Mouse (Mus musculus) testis, adult 2 months (tissue): ENCODE data around the gene Lyst. TPM values are rescaled to one million over a fixed set of nuclear protein-coding genes. Genes with fewer than 3 reads are reported as not detected.

Experiments
- H3K27ac ChIP-seq: fragments of 200-500 bp; 2 replicates; pipeline ENCODE4 v1.5.1; 2012; ENCODE audit warnings: low read depth, low read length; ENCODE audit not compliant: control insufficient read depth, insufficient read depth
- H3K27me3 ChIP-seq: fragments of 200-500 bp; 2 replicates; pipeline ENCODE4 v1.6.1; 2012; ENCODE audit warnings: mild to moderate bottlenecking, low read length, moderate library complexity; ENCODE audit not compliant: control insufficient read depth, insufficient read depth
- H3K36me3 ChIP-seq: fragments of 200-500 bp; 2 replicates; pipeline ENCODE4 v1.6.1; 2012; ENCODE audit warnings: mild to moderate bottlenecking, low read length; ENCODE audit not compliant: control insufficient read depth, insufficient read depth
- H3K4me1 ChIP-seq: fragments of 200-500 bp; 2 replicates; pipeline ENCODE4 v1.6.1; 2012; ENCODE audit warnings: low read length; ENCODE audit not compliant: control insufficient read depth, insufficient read depth
- H3K4me3 ChIP-seq: fragments of 200-500 bp; 2 replicates; pipeline ENCODE4 v1.5.1; 2012; ENCODE audit warnings: low read depth, mild to moderate bottlenecking, low read length, moderate library complexity, mixed read lengths; ENCODE audit not compliant: control insufficient read depth
- CTCF ChIP-seq: fragments of 200-500 bp; IDR thresholded peaks from 2 replicates; pipeline ENCODE4 v1.5.1; 2012; ENCODE audit warnings: low read depth, mild to moderate bottlenecking, inconsistent platforms, low read length, moderate library complexity; ENCODE audit not compliant: control insufficient read depth, insufficient read depth, insufficient replicate concordance
- POLR2A ChIP-seq: fragments of 200-500 bp; IDR thresholded peaks from 2 replicates; pipeline ENCODE4 v1.6.1; 2012; ENCODE audit warnings: low read depth, mild to moderate bottlenecking, inconsistent platforms, low read length, moderate library complexity; ENCODE audit not compliant: control insufficient read depth
- polyA plus RNA-seq: library from polyadenylated mRNA; depleted of rRNA; stranded (reverse); fragments of >200 nt; gene quantifications from 2 replicates; pipeline ENCODE4 v1.2.3, GENCODE M21; 2012

Gene Lyst
- polyA plus RNA-seq, 1 experiment = 7.5 TPM

GRCm38 (mm10) chr13:13564116-13564515 lies 26.1 kb upstream of the Lyst start:
- H3K27ac ChIP-seq = no peak overlapping the region
- H3K4me3 ChIP-seq = no peak overlapping the region
- TF ChIP-seq POLR2A (no peak), CTCF (no peak)
- no peaks in the 10 kb centered on the region for H3K36me3 ChIP-seq
- H3K4me1 ChIP-seq = no peaks in the 10 kb centered on the region
- H3K27me3 ChIP-seq = no peaks in the 10 kb centered on the region

GRCm38 (mm10) chr13:13564541-13564940 lies 25.7 kb upstream of the Lyst start:
- Histone ChIP-seq H3K4me1 (no peaks in the 10 kb centered on the region), H3K4me3 (no peak overlapping the region), H3K36me3 (no peaks in the 10 kb centered on the region), H3K27ac (no peak overlapping the region), H3K27me3 (no peaks in the 10 kb centered on the region)
- TF ChIP-seq CTCF (no peak), POLR2A (no peak)

DNA sequence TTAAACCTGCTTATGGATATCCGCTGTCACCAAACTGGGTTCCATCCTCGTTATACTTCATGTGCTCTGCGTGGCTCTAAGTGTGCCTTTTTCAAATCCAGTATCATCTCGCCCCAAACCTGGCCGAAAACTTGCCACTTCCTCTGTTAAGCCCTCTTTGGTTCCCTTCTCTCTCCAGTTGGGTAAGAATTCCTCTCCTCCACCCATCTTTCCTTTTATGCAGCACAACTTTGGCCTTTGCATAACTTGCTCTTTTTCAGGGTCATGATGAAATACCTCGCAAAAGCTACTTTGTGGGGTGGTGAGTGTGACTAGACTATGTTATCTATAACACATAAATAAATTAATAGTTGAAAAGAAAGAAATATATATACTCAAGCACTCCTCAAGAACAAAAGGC lies 22.6 kb upstream of the Lyst start:
- TF ChIP-seq POLR2A (no peak), CTCF (no peak)
- no peaks in the 10 kb centered on the region for H3K36me3 ChIP-seq
- no peak overlapping the region for H3K27ac ChIP-seq
- no peaks in the 10 kb centered on the region for H3K27me3 ChIP-seq
- no peaks in the 10 kb centered on the region for H3K4me1 ChIP-seq
- no peak overlapping the region for H3K4me3 ChIP-seq

GRCm38 (mm10) chr13:13568824-13569223 lies 21.4 kb upstream of the Lyst start:
- no peak for TF ChIP-seq CTCF
- no peak for TF ChIP-seq POLR2A
- Histone ChIP-seq H3K36me3 (no peaks in the 10 kb centered on the region), H3K27ac (no peak overlapping the region), H3K4me3 (no peak overlapping the region), H3K4me1 (no peaks in the 10 kb centered on the region), H3K27me3 (no peaks in the 10 kb centered on the region)

DNA sequence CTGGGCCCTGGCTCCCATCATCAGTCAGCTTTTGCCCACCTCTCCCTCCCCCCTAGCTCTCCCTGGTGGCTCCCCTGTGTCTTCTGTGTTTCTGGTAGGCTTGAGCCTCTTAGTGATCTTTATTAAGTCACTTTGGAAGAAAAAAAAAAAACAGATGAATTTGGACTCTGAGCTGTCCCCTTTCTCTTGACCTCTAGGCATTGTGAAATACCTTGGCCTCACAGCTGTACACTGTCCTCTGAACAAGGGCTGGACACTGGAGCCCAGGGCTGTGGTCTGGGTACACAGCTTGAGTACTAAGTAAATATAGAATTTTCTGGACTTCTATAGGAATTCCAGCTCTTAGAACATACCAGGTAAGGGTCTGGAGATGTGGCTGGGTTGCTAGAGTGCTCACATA lies 20.6 kb upstream of the Lyst start:
- Histone ChIP-seq H3K27me3 (no peaks in the 10 kb centered on the region), H3K36me3 (no peaks in the 10 kb centered on the region), H3K27ac (no peak overlapping the region), H3K4me3 (no peak overlapping the region), H3K4me1 (no peaks in the 10 kb centered on the region)
- TF ChIP-seq CTCF (no peak), POLR2A (no peak)

- Histone ChIP-seq H3K27me3 (no peaks in the 10 kb centered on the region), H3K4me1 (no peaks in the 10 kb centered on the region), H3K4me3 (no peak overlapping the region), H3K27ac (no peak overlapping the region), H3K36me3 (no peaks in the 10 kb centered on the region)
- TF ChIP-seq CTCF = no peak
- no peak for TF ChIP-seq POLR2A
These were observed 17.9 kb upstream of the Lyst start for GRCm38 (mm10) chr13:13572060-13572835.

DNA sequence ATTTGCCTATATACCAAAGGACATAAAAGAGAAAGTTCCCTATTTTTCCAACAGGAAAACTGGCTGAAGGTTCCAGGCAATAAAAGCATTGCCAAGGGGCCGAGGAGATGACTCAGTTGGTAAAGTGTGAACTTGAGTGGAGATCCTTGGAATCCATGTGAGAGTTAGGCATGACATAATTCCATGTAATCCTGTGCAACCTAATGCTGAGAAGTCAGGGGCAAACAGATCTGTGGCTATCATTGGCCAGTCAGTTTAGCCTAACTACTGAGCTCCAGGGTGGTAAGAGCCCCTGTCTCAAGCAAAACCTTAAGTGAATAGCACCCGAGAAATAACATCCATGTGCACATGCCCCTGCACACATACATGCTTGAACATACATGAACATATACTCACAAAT lies 17.3 kb upstream of the Lyst start:
- Histone ChIP-seq H3K4me1 (no peaks in the 10 kb centered on the region), H3K36me3 (no peaks in the 10 kb centered on the region), H3K27me3 (no peaks in the 10 kb centered on the region), H3K27ac (no peak overlapping the region), H3K4me3 (no peak overlapping the region)
- no peak for TF ChIP-seq POLR2A
